ENCODE assay signal across 8 mouse cellular contexts in the genomic region with DNA sequence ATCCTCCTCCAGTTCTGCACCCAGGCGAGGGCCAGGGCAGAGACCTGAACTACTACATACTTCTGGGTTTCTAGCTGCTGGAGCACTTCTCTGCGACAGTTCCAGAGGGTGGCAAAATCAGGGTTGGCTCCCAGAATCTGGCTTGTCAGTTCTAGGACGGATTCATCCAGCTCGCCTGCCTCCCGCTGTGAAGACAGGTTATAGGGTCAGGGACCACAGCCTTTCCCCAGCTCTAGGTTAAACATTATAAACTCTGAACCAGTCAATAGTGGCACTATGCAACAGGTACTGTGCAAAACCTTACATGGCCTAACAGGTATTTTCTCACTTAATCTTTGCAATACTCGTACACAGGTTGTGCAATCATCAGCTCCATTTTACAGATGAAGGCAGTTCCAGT. TPM values are rescaled to one million over a fixed set of nuclear protein-coding genes. Genes with fewer than 3 reads are reported as not detected.
DNase-seq lines count a peak whose midpoint lies in the region; ATAC-seq and TF ChIP-seq lines count a peak whose summit lies in the region.

No protein-coding gene starts in this region.

- peaks cover 21% of the 10 kb centered on the region for H3K4me1 ChIP-seq in liver, adult 2 months (ENCODE audit: control insufficient read depth, insufficient read depth, low read length)
- no peaks in the 10 kb centered on the region for H3K4me1 ChIP-seq in forebrain, embryonic 14.5 days (ENCODE audit: control insufficient read depth, insufficient read depth, low read length)
- H3K4me1 ChIP-seq in neural tube, embryonic 14.5 days (ENCODE audit: control insufficient read depth, insufficient read depth, low read length): 0 out of 2 replicates have a peak, but pooled peaks cover 4% of the 10 kb centered on the region

- no peak for ATAC-seq in forebrain, embryonic 14.5 days
- ATAC-seq in neural tube, embryonic 14.5 days (ENCODE audit: low read depth): no peak

- no peak for TF ChIP-seq CTCF in liver, adult 2 months (IDR thresholded peaks at IDR 0.05; ENCODE audit: low read depth, low read length)

- peak overlapping the region; percentile 7; the same call in 1 of the 2 replicates for H3K4me3 ChIP-seq in liver, adult 2 months (ENCODE audit: insufficient read depth, low read depth, low read length)
- peak overlapping the region; percentile 77 for H3K4me3 ChIP-seq in forebrain, embryonic 14.5 days (ENCODE audit: low read depth, low read length)
- H3K4me3 ChIP-seq in neural tube, embryonic 14.5 days (ENCODE audit: low read depth, low read length): peak overlapping the region; percentile 70

- TF ChIP-seq POLR2A in liver, adult 2 months (IDR thresholded peaks at IDR 0.05; ENCODE audit: extremely low read depth, insufficient read depth, low read length): no peak

- H3K9ac ChIP-seq in liver, adult 2 months (ENCODE audit: low read depth, low read length): peak overlapping the region; percentile 50
- H3K9ac ChIP-seq in forebrain, embryonic 14.5 days (ENCODE audit: low read length): no peak overlapping the region
- peak overlapping the region; percentile 68 for H3K9ac ChIP-seq in neural tube, embryonic 14.5 days (replicated peaks; ENCODE audit: low read depth, low read length)

- no peaks in the 10 kb centered on the region for H3K79me2 ChIP-seq in liver, adult 2 months (ENCODE audit: control insufficient read depth, insufficient read depth, low read length)

- 20% methylated on average over 6 of the region's 6 CpGs for WGBS in liver, adult 2 months
- WGBS in forebrain, embryonic 14.5 days: 76% methylated on average over 6 of the region's 6 CpGs
- 80% methylated on average over 6 of the region's 6 CpGs for WGBS in neural tube, embryonic 14.5 days

- H3K27ac ChIP-seq in liver, adult 2 months (replicated peaks; ENCODE audit: insufficient read depth, low read depth, low read length): peak overlapping the region; percentile 96
- H3K27ac ChIP-seq in forebrain, embryonic 14.5 days (ENCODE audit: low read depth, low read length): no peak overlapping the region
- H3K27ac ChIP-seq in neural tube, embryonic 14.5 days (ENCODE audit: low read depth, low read length): no peak overlapping the region

- peak overlapping the region; percentile 75 for H3K4me2 ChIP-seq in forebrain, embryonic 14.5 days (ENCODE audit: low read length)
- peak overlapping the region; percentile 46 for H3K4me2 ChIP-seq in neural tube, embryonic 14.5 days (ENCODE audit: low read depth, low read length)

- peaks cover 3% of the 10 kb centered on the region; the same call in 1 of the 2 replicates for H3K36me3 ChIP-seq in liver, adult 2 months (ENCODE audit: control insufficient read depth, insufficient read depth, low read length)
- peaks cover 27% of the 10 kb centered on the region for H3K36me3 ChIP-seq in forebrain, embryonic 14.5 days (ENCODE audit: control insufficient read depth, insufficient read depth, low read length)
- peaks cover 25% of the 10 kb centered on the region for H3K36me3 ChIP-seq in neural tube, embryonic 14.5 days (ENCODE audit: control insufficient read depth, insufficient read depth, low read length)

- no peaks in the 10 kb centered on the region for H3K9me3 ChIP-seq in forebrain, embryonic 14.5 days (replicated peaks; ENCODE audit: control insufficient read depth, low read length)
- H3K9me3 ChIP-seq in neural tube, embryonic 14.5 days (ENCODE audit: control insufficient read depth, low read length): no peaks in the 10 kb centered on the region

- no peaks in the 10 kb centered on the region for H3K27me3 ChIP-seq in liver, adult 2 months (ENCODE audit: control insufficient read depth, insufficient read depth, low read length)
- H3K27me3 ChIP-seq in forebrain, embryonic 14.5 days (replicated peaks; ENCODE audit: control insufficient read depth, insufficient read depth, low read length): no peaks in the 10 kb centered on the region
- no peaks in the 10 kb centered on the region for H3K27me3 ChIP-seq in neural tube, embryonic 14.5 days (ENCODE audit: control insufficient read depth, insufficient read depth, low read length)

- DNase-seq in liver, adult 2 months (ENCODE audit: extremely low read depth, low read depth, low spot score): peak; percentile 88
- DNase-seq in liver: no peak
- no peak for DNase-seq in forebrain, embryonic 14.5 days (ENCODE audit: low spot score)
- peak; percentile 63 to 82 for DNase-seq in kidney, postnatal 25 days
- DNase-seq in testis, postnatal 14 days (ENCODE audit: low spot score): no peak
- no peak for DNase-seq in frontal cortex, adult 2 months (ENCODE audit: extremely low spot score in 1 of 2, low spot score in 1 of 2)
- DNase-seq in right cerebral cortex, postnatal 10 days (ENCODE audit: low spot score in 2 of 2): no peak

RNA-seq across cellular contexts. Expression of gene Rabggta, which starts 1.0 kb away (rescaled TPM):
- total RNA-seq in liver, adult 2 months (2014; rRNA removed): 28.7 and 31.5 TPM in 2 replicates
- 64.0 and 65.1 TPM in 2 replicates for polyA plus RNA-seq in liver, adult 2 months (2012; rRNA removed)
- 34.2 and 38.3 TPM in 2 replicates for polyA plus RNA-seq in forebrain, embryonic 14.5 days (2014; fragmentation: Nextera tagmentation; extraction: Ambion mirVana)
- 47.1 and 59.2 TPM in 2 replicates for polyA plus RNA-seq in neural tube, embryonic 14.5 days (2014; fragmentation: Nextera tagmentation; extraction: Ambion mirVana)
- 60.7 and 64.3 TPM in 2 replicates for polyA plus RNA-seq in frontal cortex, adult 2 months (2012; rRNA removed)

RNA-seq across cellular contexts. Expression of gene Tgm1, which starts 7.3 kb away (rescaled TPM):
- 7.9 and 8.4 TPM in 2 replicates for total RNA-seq in liver, adult 2 months (2014; rRNA removed)
- polyA plus RNA-seq in liver, adult 2 months (2012; rRNA removed): 22.8 and 24.2 TPM in 2 replicates
- 0.10 and 0.12 TPM in 2 replicates for polyA plus RNA-seq in forebrain, embryonic 14.5 days (2014; fragmentation: Nextera tagmentation; extraction: Ambion mirVana)
- polyA plus RNA-seq in neural tube, embryonic 14.5 days (2014; fragmentation: Nextera tagmentation; extraction: Ambion mirVana): 0.11 and 0.33 TPM in 2 replicates
- 0.14 and 0.21 TPM in 2 replicates for polyA plus RNA-seq in frontal cortex, adult 2 months (2012; rRNA removed)

RNA-seq across cellular contexts. Expression of gene Dhrs1, which starts 24.4 kb away (rescaled TPM):
- total RNA-seq in liver, adult 2 months (2014; rRNA removed): 109 and 140 TPM in 2 replicates
- polyA plus RNA-seq in liver, adult 2 months (2012; rRNA removed): 263 and 286 TPM in 2 replicates
- 83.8 and 84.4 TPM in 2 replicates for polyA plus RNA-seq in forebrain, embryonic 14.5 days (2014; fragmentation: Nextera tagmentation; extraction: Ambion mirVana)
- 73.6 and 75.5 TPM in 2 replicates for polyA plus RNA-seq in neural tube, embryonic 14.5 days (2014; fragmentation: Nextera tagmentation; extraction: Ambion mirVana)
- polyA plus RNA-seq in frontal cortex, adult 2 months (2012; rRNA removed): 111 and 119 TPM in 2 replicates

RNA-seq across cellular contexts. Expression of gene Nop9, which starts 24.4 kb away (rescaled TPM):
- total RNA-seq in liver, adult 2 months (2014; rRNA removed): 11.0 and 13.0 TPM in 2 replicates
- 11.8 and 15.1 TPM in 2 replicates for polyA plus RNA-seq in liver, adult 2 months (2012; rRNA removed)
- 36.3 and 36.6 TPM in 2 replicates for polyA plus RNA-seq in forebrain, embryonic 14.5 days (2014; fragmentation: Nextera tagmentation; extraction: Ambion mirVana)
- 27.4 and 30.1 TPM in 2 replicates for polyA plus RNA-seq in neural tube, embryonic 14.5 days (2014; fragmentation: Nextera tagmentation; extraction: Ambion mirVana)
- 8.9 and 9.0 TPM in 2 replicates for polyA plus RNA-seq in frontal cortex, adult 2 months (2012; rRNA removed)

RNA-seq across cellular contexts. Expression of gene Cideb, which starts 37.2 kb away (rescaled TPM):
- total RNA-seq in liver, adult 2 months (2014; rRNA removed): 101 and 128 TPM in 2 replicates
- 483 and 586 TPM in 2 replicates for polyA plus RNA-seq in liver, adult 2 months (2012; rRNA removed)
- polyA plus RNA-seq in forebrain, embryonic 14.5 days (2014; fragmentation: Nextera tagmentation; extraction: Ambion mirVana): 0.14 TPM in 1 of 2 replicates, not detected in the other
- polyA plus RNA-seq in neural tube, embryonic 14.5 days (2014; fragmentation: Nextera tagmentation; extraction: Ambion mirVana): not detected in 2 replicates
- 15.6 and 18.7 TPM in 2 replicates for polyA plus RNA-seq in frontal cortex, adult 2 months (2012; rRNA removed)

Comparison
In these comparisons a context has a peak if more than half of its experiments do, and no peak if none do; other contexts are left out.
1. DNase-seq: peak in liver, adult 2 months (single experiment) and kidney, postnatal 25 days (2 of 2); none in liver (single experiment), forebrain, embryonic 14.5 days (single experiment), testis, postnatal 14 days (single experiment), frontal cortex, adult 2 months (0 of 2) and right cerebral cortex, postnatal 10 days (0 of 2).
2. H3K4me3 ChIP-seq: peak in every context shown above with its lines; median percentile 77 in forebrain, embryonic 14.5 days; 70 in neural tube, embryonic 14.5 days; 7 in liver, adult 2 months.
3. RNA of gene Tgm1, which starts 7.3 kb away (polyA plus RNA-seq): 22.8 to 24.2 TPM in liver, adult 2 months; 0.14 to 0.21 TPM in frontal cortex, adult 2 months, 0.11 to 0.33 TPM in neural tube, embryonic 14.5 days and 0.10 to 0.12 TPM in forebrain, embryonic 14.5 days; every median in the first group is over 10 times any median in the second.